Comparison of ENCODE assay signal across 8 mouse cellular contexts in the genomic region with DNA sequence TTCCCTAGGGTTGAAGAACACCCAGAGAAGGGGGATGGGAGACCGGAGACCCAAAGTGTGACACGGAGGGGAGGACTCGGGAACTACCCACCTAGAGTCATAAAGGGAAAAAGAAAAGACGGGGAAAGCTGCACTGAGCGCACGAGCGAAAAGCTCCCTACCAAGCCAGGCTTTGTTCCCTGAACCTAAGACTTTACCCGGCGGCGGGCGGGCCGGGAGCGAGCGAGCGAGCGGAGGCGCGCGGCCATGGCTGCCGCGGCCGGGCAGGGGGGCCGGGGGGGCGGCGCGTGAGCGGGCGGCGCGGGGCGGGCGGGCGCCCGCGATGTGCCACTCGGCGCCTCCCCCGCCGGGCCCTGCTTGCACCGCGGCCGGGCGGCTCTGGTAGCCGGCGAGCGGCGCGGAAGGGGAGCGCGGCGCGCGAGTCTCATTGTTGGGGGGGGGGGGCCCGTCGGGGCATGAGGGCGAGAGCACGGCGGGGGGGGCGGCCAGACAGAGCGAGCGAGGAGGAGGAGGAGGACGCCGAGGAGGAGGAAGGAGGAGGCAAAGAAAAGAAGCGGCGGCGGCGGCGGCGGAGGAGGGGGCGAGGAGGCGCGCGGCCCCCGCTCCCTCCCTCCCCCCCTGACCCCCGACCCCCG. TPM values are rescaled to one million over a fixed set of nuclear protein-coding genes. Genes with fewer than 3 reads are reported as not detected.
A peak's percentile ranks its signal among the peaks of the same experiment; 100 is the strongest.
DNase-seq lines count a peak whose midpoint lies in the region; ATAC-seq and TF ChIP-seq lines count a peak whose summit lies in the region.

A gene (plus strand): TSS at position 522 of the 635 bp plus-strand sequence.

- peaks cover 88% of the 10 kb centered on the region for H3K27me3 ChIP-seq in erythroblast, embryonic 14.5 days (ENCODE audit: control insufficient read depth)
- H3K27me3 ChIP-seq in intestine, embryonic 16.5 days (replicated peaks; ENCODE audit: control insufficient read depth, insufficient read depth, low read length) = 0 out of 2 replicates have a peak, but pooled peaks cover 4% of the 10 kb centered on the region
- peaks cover 9% of the 10 kb centered on the region; the same call in 1 of the 2 replicates for H3K27me3 ChIP-seq in limb, embryonic 11.5 days (ENCODE audit: control insufficient read depth, insufficient read depth, low read length)
- peaks cover 32% of the 10 kb centered on the region for H3K27me3 ChIP-seq in midbrain, embryonic 12.5 days

- no peak for ATAC-seq in erythroblast, adult 5-6 weeks (replicated peaks; ENCODE audit: low FRiP score, poor library complexity, severe bottlenecking)
- peak; percentile 29 for ATAC-seq in intestine, embryonic 16.5 days
- ATAC-seq in limb, embryonic 11.5 days (ENCODE audit: insufficient number of reproducible peaks, low FRiP score, low TSS enrichment, low read depth) = no peak
- ATAC-seq in midbrain, embryonic 12.5 days (ENCODE audit: low FRiP score, low read depth) = peak; percentile 42

- H3K4me1 ChIP-seq in erythroblast, embryonic 14.5 days (ENCODE audit: control insufficient read depth) = peaks cover 14% of the 10 kb centered on the region
- peaks cover 8% of the 10 kb centered on the region; the same call in 1 of the 2 replicates for H3K4me1 ChIP-seq in cortical plate, adult 2 months (ENCODE audit: control insufficient read depth, insufficient read depth, low read length)
- H3K4me1 ChIP-seq in intestine, embryonic 16.5 days (ENCODE audit: control insufficient read depth, insufficient read depth, low read length) = peaks cover 33% of the 10 kb centered on the region
- H3K4me1 ChIP-seq in limb, embryonic 11.5 days (ENCODE audit: control insufficient read depth, insufficient read depth, low read length) = peaks cover 22% of the 10 kb centered on the region
- peaks cover 55% of the 10 kb centered on the region for H3K4me1 ChIP-seq in midbrain, embryonic 12.5 days

- no peak within 1 kb of the TSS; the same call in 1 of the 2 replicates for H3K27ac ChIP-seq in cortical plate, adult 2 months (ENCODE audit: insufficient read depth, low read length)
- peak within 1 kb of the TSS; percentile 88 for H3K27ac ChIP-seq in intestine, embryonic 16.5 days (ENCODE audit: low read length)
- peak within 1 kb of the TSS; percentile 87 for H3K27ac ChIP-seq in limb, embryonic 11.5 days (replicated peaks; ENCODE audit: low read depth, low read length)
- peak within 1 kb of the TSS; percentile 92 for H3K27ac ChIP-seq in midbrain, embryonic 12.5 days (replicated peaks)

- peak within 1 kb of the TSS; percentile 77 for H3K4me2 ChIP-seq in intestine, embryonic 16.5 days (ENCODE audit: low read depth, low read length)
- peak within 1 kb of the TSS; percentile 69 for H3K4me2 ChIP-seq in limb, embryonic 11.5 days (ENCODE audit: low read depth, severe bottlenecking)
- peak within 1 kb of the TSS; percentile 83 for H3K4me2 ChIP-seq in midbrain, embryonic 12.5 days (replicated peaks)

- peak within 1 kb of the TSS; percentile 86 for H3K9ac ChIP-seq in intestine, embryonic 16.5 days (ENCODE audit: low read depth, low read length)
- H3K9ac ChIP-seq in limb, embryonic 11.5 days (ENCODE audit: low read length) = peak within 1 kb of the TSS; percentile 83
- H3K9ac ChIP-seq in midbrain, embryonic 12.5 days (replicated peaks) = peak within 1 kb of the TSS; percentile 95

- H3K36me3 ChIP-seq in erythroblast, embryonic 14.5 days (ENCODE audit: control insufficient read depth) = peaks cover 3% of the 10 kb centered on the region; the same call in 1 of the 2 replicates
- H3K36me3 ChIP-seq in intestine, embryonic 16.5 days (ENCODE audit: control insufficient read depth, insufficient read depth, low read length) = peaks cover 10% of the 10 kb centered on the region; the same call in 1 of the 2 replicates
- H3K36me3 ChIP-seq in limb, embryonic 11.5 days (ENCODE audit: control insufficient read depth, insufficient read depth, low read length) = peaks cover 6% of the 10 kb centered on the region; the same call in 1 of the 2 replicates
- H3K36me3 ChIP-seq in midbrain, embryonic 12.5 days = peaks cover 23% of the 10 kb centered on the region

- peak within 1 kb of the TSS; percentile 41 for H3K4me3 ChIP-seq in erythroblast, embryonic 14.5 days (replicated peaks)
- peak within 1 kb of the TSS; percentile 55 for H3K4me3 ChIP-seq in cortical plate, adult 2 months (ENCODE audit: insufficient read depth, low read length)
- H3K4me3 ChIP-seq in intestine, embryonic 16.5 days (ENCODE audit: low read length) = peak within 1 kb of the TSS; percentile 88
- H3K4me3 ChIP-seq in limb, embryonic 11.5 days (ENCODE audit: low read depth, low read length) = peak within 1 kb of the TSS; percentile 89
- H3K4me3 ChIP-seq in midbrain, embryonic 12.5 days = peak within 1 kb of the TSS; percentile 97

- TF ChIP-seq CTCF in cortical plate, adult 2 months (IDR thresholded peaks at IDR 0.05; ENCODE audit: extremely low read depth, insufficient read depth, low read length) = no peak

- TF ChIP-seq POLR2A in cortical plate, adult 2 months (IDR thresholded peaks at IDR 0.05; ENCODE audit: extremely low read depth, insufficient read depth, low read length) = no peak

- WGBS in intestine, embryonic 16.5 days = under 1% methylated on average over 55 of the region's 76 CpGs
- under 1% methylated on average over 50 of the region's 76 CpGs for WGBS in limb, embryonic 11.5 days
- 0% methylated on average over 46 of the region's 76 CpGs for WGBS in midbrain, embryonic 12.5 days

- no peak for DNase-seq in gonadal fat pad, adult 2 months (ENCODE audit: low read depth)
- DNase-seq in limb, embryonic 11.5 days (ENCODE audit: low spot score) = peak; percentile 84
- peak; percentile 58 to 77 for DNase-seq in spleen, postnatal 4 days (ENCODE audit: low spot score in 2 of 2)

- H3K9me3 ChIP-seq in erythroblast, embryonic 14.5 days (ENCODE audit: control insufficient read depth, low read length) = peaks cover 7% of the 10 kb centered on the region; the same call in 1 of the 2 replicates
- no peaks in the 10 kb centered on the region for H3K9me3 ChIP-seq in intestine, embryonic 16.5 days (ENCODE audit: control insufficient read depth, low read length)
- no peaks in the 10 kb centered on the region for H3K9me3 ChIP-seq in limb, embryonic 11.5 days (ENCODE audit: control insufficient read depth, low read length)
- peaks cover 5% of the 10 kb centered on the region; the same call in 1 of the 2 replicates for H3K9me3 ChIP-seq in midbrain, embryonic 12.5 days

RNA-seq across cellular contexts. Expression of the gene that starts here (rescaled TPM):
- polyA plus RNA-seq in erythroblast, embryonic 14.5 days (2012) = 0.05 and 0.07 TPM in 2 replicates
- 1.2 and 1.9 TPM in 2 replicates for total RNA-seq in erythroblast, adult 5-6 weeks (2015; ENCODE audit: low replicate concordance)
- total RNA-seq in erythroblast, adult 5-6 weeks (2017; ENCODE audit: low replicate concordance) = 1.5 and 3.9 TPM in 2 replicates
- polyA plus RNA-seq in cortical plate, adult 2 months (2012; rRNA removed) = 78.5 and 83.4 TPM in 2 replicates
- 24.5 and 28.8 TPM in 2 replicates for polyA plus RNA-seq in gonadal fat pad, adult 2 months (2012; rRNA removed)
- polyA plus RNA-seq in intestine, embryonic 16.5 days (2015; fragmentation: Nextera tagmentation; extraction: Ambion mirVana) = 2.2 and 2.6 TPM in 2 replicates
- 4.0 and 4.1 TPM in 2 replicates for polyA plus RNA-seq in limb, embryonic 11.5 days (2014; fragmentation: Nextera tagmentation; extraction: Ambion mirVana)
- polyA plus RNA-seq in midbrain, embryonic 12.5 days (2016; fragmentation: Nextera tagmentation; extraction: Ambion mirVana) = 3.0 and 3.2 TPM in 2 replicates

Comparison
In these comparisons a context has a peak if more than half of its experiments do, and no peak if none do; other contexts are left out.
1. H3K4me3 ChIP-seq: peak in every context shown above with its lines; median percentile 97 in midbrain, embryonic 12.5 days; 89 in limb, embryonic 11.5 days; 88 in intestine, embryonic 16.5 days; 55 in cortical plate, adult 2 months; 41 in erythroblast, embryonic 14.5 days.
2. ATAC-seq: peak in intestine, embryonic 16.5 days (single experiment) and midbrain, embryonic 12.5 days (single experiment); none in erythroblast, adult 5-6 weeks (single experiment) and limb, embryonic 11.5 days (single experiment).
3. Peak in every context shown above with its lines, with median percentiles within 50 percentile points of each other: H3K4me2 ChIP-seq and H3K9ac ChIP-seq.